Mouse (Mus musculus): ENCODE measurements around the gene Hexim2.

- TF ChIP-seq POLR2A (IDR thresholded peaks at IDR 0.05; ENCODE audit: borderline replicate concordance, control insufficient read depth, low read depth, low read length) (no peak), CTCF (IDR thresholded peaks at IDR 0.05; ENCODE audit: control insufficient read depth, insufficient read depth, low read length) (no peak)
These were observed 37.4 kb downstream of the Hexim2 start for GRCm38 (mm10) chr11:103169664-103170063.

Measured in bone marrow, adult 2 months (tissue).